In genomic region chr1:185343422-185343821, GRCm38 (mm10) we compare ENCODE assay signal across 13 mouse cellular contexts. TPM values are rescaled to one million over a fixed set of nuclear protein-coding genes. Genes with fewer than 3 reads are reported as not detected.
DNase-seq lines count a peak whose midpoint lies in the region; ATAC-seq and TF ChIP-seq lines count a peak whose summit lies in the region.
"Had no signal": no experiment of that assay in that cellular context is flagged by ENCODE, and none has a peak within 500 bp of the region (broad histone marks: within the 10 kb centered on the region; RNA-seq: fewer than 3 reads in every experiment).

No protein-coding gene starts in this region.

- WGBS in hindbrain, postnatal 0 days = 84% methylated on average over 8 of the region's 8 CpGs
- WGBS in hindbrain, embryonic 13.5 days = 83% methylated on average over 8 of the region's 8 CpGs
- 88% methylated on average over 8 of the region's 8 CpGs for WGBS in midbrain, postnatal 0 days
- WGBS in midbrain, embryonic 10.5 days = 86% methylated on average over 8 of the region's 8 CpGs

- no peak for DNase-seq in hindbrain, postnatal 0 days (ENCODE audit: low spot score)
- no peak for DNase-seq in midbrain, postnatal 0 days (ENCODE audit: low spot score)
- no peak for DNase-seq in midbrain, embryonic 10.5 days (ENCODE audit: low spot score)
- no peak for DNase-seq in left cerebral cortex, postnatal 4 days
- no peak for DNase-seq in cerebellum, adult 11-12 months
- DNase-seq: cerebellum, adult 8-10 months; lung, postnatal 10 days; thymus, postnatal 36 days had no signal

- H3K27me3 ChIP-seq in hindbrain, postnatal 0 days (ENCODE audit: insufficient read depth, low read length) = no peaks in the 10 kb centered on the region
- no peaks in the 10 kb centered on the region for H3K27me3 ChIP-seq in hindbrain, embryonic 13.5 days
- H3K27me3 ChIP-seq in midbrain, postnatal 0 days (ENCODE audit: insufficient read depth, low read length) = no peaks in the 10 kb centered on the region
- H3K27me3 ChIP-seq in midbrain, embryonic 10.5 days (ENCODE audit: low read depth, poor library complexity, severe bottlenecking) = no peaks in the 10 kb centered on the region
- H3K27me3 ChIP-seq: heart, embryonic 13.5 days had no signal

- TF ChIP-seq CTCF in hindbrain, postnatal 0 days (IDR thresholded peaks at IDR 0.05; ENCODE audit: low read depth) = peak; percentile 44
- peak; percentile 41 for TF ChIP-seq CTCF in midbrain, postnatal 0 days (IDR thresholded peaks at IDR 0.05)

- no peak overlapping the region for H3K4me3 ChIP-seq in hindbrain, postnatal 0 days (ENCODE audit: low read length)
- no peak overlapping the region for H3K4me3 ChIP-seq in hindbrain, embryonic 13.5 days
- H3K4me3 ChIP-seq in midbrain, postnatal 0 days (ENCODE audit: low read depth, low read length) = no peak overlapping the region
- H3K4me3 ChIP-seq in midbrain, embryonic 10.5 days = no peak overlapping the region
- H3K4me3 ChIP-seq: embryonic facial prominence, embryonic 10.5 days; heart, embryonic 13.5 days had no signal

- no peaks in the 10 kb centered on the region for H3K4me1 ChIP-seq in hindbrain, postnatal 0 days (ENCODE audit: insufficient read depth, low read length)
- H3K4me1 ChIP-seq in hindbrain, embryonic 13.5 days (replicated peaks) = no peaks in the 10 kb centered on the region
- H3K4me1 ChIP-seq in midbrain, postnatal 0 days (ENCODE audit: insufficient read depth, low read length) = no peaks in the 10 kb centered on the region
- H3K4me1 ChIP-seq in midbrain, embryonic 10.5 days = no peaks in the 10 kb centered on the region
- H3K4me1 ChIP-seq: embryonic facial prominence, embryonic 10.5 days had no signal

- H3K4me2 ChIP-seq in hindbrain, postnatal 0 days (ENCODE audit: low read depth, low read length) = no peak overlapping the region
- H3K4me2 ChIP-seq in hindbrain, embryonic 13.5 days = no peak overlapping the region
- no peak overlapping the region for H3K4me2 ChIP-seq in midbrain, postnatal 0 days (ENCODE audit: low read depth, low read length, poor library complexity, severe bottlenecking)
- H3K4me2 ChIP-seq: heart, embryonic 13.5 days; hindbrain, embryonic 14.5 days had no signal

- peaks cover 47% of the 10 kb centered on the region; the same call in 1 of the 2 replicates for H3K36me3 ChIP-seq in hindbrain, postnatal 0 days (ENCODE audit: insufficient read depth, low read length)
- peaks cover 92% of the 10 kb centered on the region for H3K36me3 ChIP-seq in hindbrain, embryonic 13.5 days
- H3K36me3 ChIP-seq in midbrain, postnatal 0 days (ENCODE audit: insufficient read depth, low read length) = peaks cover 59% of the 10 kb centered on the region
- H3K36me3 ChIP-seq in midbrain, embryonic 10.5 days = peaks cover 98% of the 10 kb centered on the region

- no peaks in the 10 kb centered on the region for H3K9me3 ChIP-seq in hindbrain, postnatal 0 days (ENCODE audit: low read length)
- H3K9me3 ChIP-seq in hindbrain, embryonic 13.5 days = no peaks in the 10 kb centered on the region
- H3K9me3 ChIP-seq in midbrain, postnatal 0 days (ENCODE audit: low read length) = no peaks in the 10 kb centered on the region
- H3K9me3 ChIP-seq in midbrain, embryonic 10.5 days (replicated peaks) = no peaks in the 10 kb centered on the region
- H3K9me3 ChIP-seq: embryonic facial prominence, embryonic 10.5 days; heart, embryonic 13.5 days had no signal

- no peak for ATAC-seq in hindbrain, postnatal 0 days
- no peak for ATAC-seq in hindbrain, embryonic 13.5 days (ENCODE audit: low FRiP score)
- ATAC-seq in midbrain, postnatal 0 days (ENCODE audit: low FRiP score) = no peak
- ATAC-seq in granulocyte monocyte progenitor cell, adult 5-6 weeks (replicated peaks; ENCODE audit: poor library complexity, severe bottlenecking) = peak; percentile 53

- intact Hi-C loops in left cerebral cortex, postnatal 4 days (cut with DNase I) = no loop called here

- no peak overlapping the region for H3K27ac ChIP-seq in hindbrain, postnatal 0 days
- H3K27ac ChIP-seq in hindbrain, embryonic 13.5 days = no peak overlapping the region
- H3K27ac ChIP-seq in midbrain, postnatal 0 days (ENCODE audit: low read depth, low read length) = no peak overlapping the region
- H3K27ac ChIP-seq in midbrain, embryonic 10.5 days (replicated peaks) = no peak overlapping the region
- H3K27ac ChIP-seq: embryonic facial prominence, embryonic 10.5 days; heart, embryonic 13.5 days; hindbrain, embryonic 14.5 days had no signal

- no peak overlapping the region for H3K9ac ChIP-seq in hindbrain, postnatal 0 days (replicated peaks; ENCODE audit: low read length)
- H3K9ac ChIP-seq in hindbrain, embryonic 13.5 days = no peak overlapping the region
- H3K9ac ChIP-seq in midbrain, postnatal 0 days (replicated peaks; ENCODE audit: low read length, poor library complexity, severe bottlenecking) = no peak overlapping the region
- H3K9ac ChIP-seq: heart, embryonic 13.5 days; hindbrain, embryonic 14.5 days had no signal

RNA-seq across cellular contexts. Expression of gene Bpnt1, which starts 11.5 kb away (rescaled TPM):
- total RNA-seq in hindbrain, postnatal 0 days (2014; rRNA removed) = 77.1 and 89.5 TPM in 2 replicates
- polyA plus RNA-seq in hindbrain, postnatal 0 days (2015; fragmentation: Nextera tagmentation; extraction: Ambion mirVana) = 69.9 and 72.5 TPM in 2 replicates
- 41.0 and 46.6 TPM in 2 replicates for polyA plus RNA-seq in hindbrain, embryonic 13.5 days (2015; fragmentation: Nextera tagmentation; extraction: Ambion mirVana)
- total RNA-seq in midbrain, postnatal 0 days (2014; rRNA removed) = 78.2 and 91.7 TPM in 2 replicates
- polyA plus RNA-seq in midbrain, postnatal 0 days (2015; fragmentation: Nextera tagmentation; extraction: Ambion mirVana) = 64.9 and 68.8 TPM in 2 replicates
- polyA plus RNA-seq in midbrain, embryonic 10.5 days (2016; fragmentation: Nextera tagmentation; extraction: Ambion mirVana) = 30.7 and 31.8 TPM in 2 replicates
- total RNA-seq in granulocyte monocyte progenitor cell, adult 5-6 weeks (2014; fragmentation: Nextera tagmentation) = 14.1 and 17.6 TPM in 2 replicates
- 18.6 and 28.0 TPM in 2 replicates for total RNA-seq in granulocyte monocyte progenitor cell, adult 5-6 weeks (2017)
- total RNA-seq in left cerebral cortex, postnatal 4 days (2021) = 10 to 100 TPM; 51.3 to 53.3 TPM

RNA-seq across cellular contexts. Expression of gene Iars2, which starts 14.2 kb away (rescaled TPM):
- total RNA-seq in hindbrain, postnatal 0 days (2014; rRNA removed) = 36.9 and 39.0 TPM in 2 replicates
- 18.8 TPM in 2 replicates for polyA plus RNA-seq in hindbrain, postnatal 0 days (2015; fragmentation: Nextera tagmentation; extraction: Ambion mirVana)
- 17.8 and 18.3 TPM in 2 replicates for polyA plus RNA-seq in hindbrain, embryonic 13.5 days (2015; fragmentation: Nextera tagmentation; extraction: Ambion mirVana)
- total RNA-seq in midbrain, postnatal 0 days (2014; rRNA removed) = 37.1 and 40.5 TPM in 2 replicates
- 15.9 TPM in 2 replicates for polyA plus RNA-seq in midbrain, postnatal 0 days (2015; fragmentation: Nextera tagmentation; extraction: Ambion mirVana)
- 25.0 and 25.7 TPM in 2 replicates for polyA plus RNA-seq in midbrain, embryonic 10.5 days (2016; fragmentation: Nextera tagmentation; extraction: Ambion mirVana)
- 38.3 and 44.6 TPM in 2 replicates for total RNA-seq in granulocyte monocyte progenitor cell, adult 5-6 weeks (2014; fragmentation: Nextera tagmentation)
- 38.3 and 48.4 TPM in 2 replicates for total RNA-seq in granulocyte monocyte progenitor cell, adult 5-6 weeks (2017)
- total RNA-seq in left cerebral cortex, postnatal 4 days (2021) = 10 to 100 TPM; 28.8 to 29.8 TPM

RNA-seq across cellular contexts. Expression of gene Eprs, which starts 19.4 kb away (rescaled TPM):
- total RNA-seq in hindbrain, postnatal 0 days (2014; rRNA removed) = 66.0 and 69.5 TPM in 2 replicates
- polyA plus RNA-seq in hindbrain, postnatal 0 days (2015; fragmentation: Nextera tagmentation; extraction: Ambion mirVana) = 135 and 138 TPM in 2 replicates
- 146 and 155 TPM in 2 replicates for polyA plus RNA-seq in hindbrain, embryonic 13.5 days (2015; fragmentation: Nextera tagmentation; extraction: Ambion mirVana)
- 71.7 and 94.7 TPM in 2 replicates for total RNA-seq in midbrain, postnatal 0 days (2014; rRNA removed)
- polyA plus RNA-seq in midbrain, postnatal 0 days (2015; fragmentation: Nextera tagmentation; extraction: Ambion mirVana) = 109 and 119 TPM in 2 replicates
- polyA plus RNA-seq in midbrain, embryonic 10.5 days (2016; fragmentation: Nextera tagmentation; extraction: Ambion mirVana) = 152 and 157 TPM in 2 replicates
- 87.1 and 119 TPM in 2 replicates for total RNA-seq in granulocyte monocyte progenitor cell, adult 5-6 weeks (2014; fragmentation: Nextera tagmentation)
- total RNA-seq in granulocyte monocyte progenitor cell, adult 5-6 weeks (2017) = 248 and 270 TPM in 2 replicates
- 100 to 1,000 TPM; 110 to 111 TPM for total RNA-seq in left cerebral cortex, postnatal 4 days (2021)
